Mouse (Mus musculus) G1E (cell line): ENCODE measurements around the gene Cdc73. TPM values are rescaled to one million over a fixed set of nuclear protein-coding genes. Genes with fewer than 3 reads are reported as not detected.
A peak's percentile ranks its signal among the peaks of the same experiment; 100 is the strongest.

Experiments
- ATAC-seq: 2 replicates; pipeline ENCODE4 v1.8.0; 2016; ENCODE audit warnings: mild to moderate bottlenecking; ENCODE audit not compliant: insufficient number of reproducible peaks, poor library complexity, low FRiP score, severe bottlenecking; ENCODE audit errors: extremely low read depth
- DNase-seq: peaks from one replicate; pipeline ENCODE4 v3.0.0; 2012; ENCODE audit warnings: low spot score
- H3K27me3 ChIP-seq: 2 replicates; pipeline ENCODE4 v1.6.1; 2012; ENCODE audit warnings: mild to moderate bottlenecking, low read length, inconsistent platforms; ENCODE audit not compliant: insufficient read depth
- H3K36me3 ChIP-seq: replicated peaks from 2 replicates; pipeline ENCODE3; 2012; ENCODE audit warnings: mild to moderate bottlenecking, inconsistent platforms
- H3K4me1 ChIP-seq: 2 replicates; pipeline ENCODE4 v1.6.1; 2012; ENCODE audit warnings: low read depth, low read length, inconsistent platforms, mixed read lengths; ENCODE audit not compliant: insufficient read depth
- H3K4me3 ChIP-seq: 2 replicates; pipeline ENCODE4 v1.5.1; 2012; ENCODE audit warnings: low read depth, mild to moderate bottlenecking, inconsistent platforms, low read length, moderate library complexity, mixed read lengths
- H3K9me3 ChIP-seq: replicated peaks from 2 replicates; pipeline ENCODE4 v1.6.1; 2012; ENCODE audit warnings: inconsistent platforms
- CTCF ChIP-seq: IDR thresholded peaks from 2 replicates; pipeline ENCODE4 v1.5.1; 2012; ENCODE audit warnings: low read depth, low read length, inconsistent platforms, mixed read lengths
- GATA1 ChIP-seq: IDR thresholded peaks from 2 replicates; pipeline ENCODE4 v1.6.1; 2012; ENCODE audit warnings: borderline replicate concordance, low read length, inconsistent platforms, mixed read lengths
- GATA2 ChIP-seq: IDR thresholded peaks from 2 replicates; pipeline ENCODE4 v1.6.1; 2012; ENCODE audit warnings: low read depth, low read length, inconsistent platforms, borderline replicate concordance
- POLR2AphosphoS5 ChIP-seq: IDR thresholded peaks from 2 replicates; pipeline ENCODE4 v1.6.1; 2012; ENCODE audit warnings: low read depth, low read length, inconsistent platforms; ENCODE audit not compliant: insufficient replicate concordance
- TAL1 ChIP-seq: conservative IDR thresholded peaks from 2 replicates; pipeline ENCODE4 v1.6.1; 2012; ENCODE audit warnings: low read depth, low read length, inconsistent platforms, mixed read lengths
- polyA plus RNA-seq: library from polyadenylated mRNA; stranded (reverse); fragments of >175 nt; gene quantifications from 2 replicates; pipeline ENCODE4 v1.2.3, GENCODE M21; 2012
- total RNA-seq, 2 experiments: library from RNA; stranded (forward) in 1 of 2; stranded (reverse) in 1 of 2; fragments of 200-1000 nt in 1 of 2; fragments of >200 nt in 1 of 2; fragmentation: Nextera tagmentation in 1 of 2; gene quantifications; 2 replicates each; pipeline ENCODE4 v1.2.3; 2014 to 2017

Cdc73 gene
- total RNA-seq (2014; fragmentation: Nextera tagmentation) (263 and 288 TPM in 2 replicates), total RNA-seq (2017) (21.5 and 29.0 TPM in 2 replicates), polyA plus RNA-seq (13.0 and 14.2 TPM in 2 replicates)

- no peak for TF ChIP-seq GATA2
- TF ChIP-seq CTCF, result peak; percentile 85; the same call in 1 of the 2 replicates
- TF ChIP-seq GATA1, result no peak
- no peak for TF ChIP-seq POLR2AphosphoS5
- no peak for TF ChIP-seq TAL1
- DNase-seq, result peak; percentile 94
Observed at GRCm38 (mm10) chr1:143702741-143703262, at the start of gene Cdc73. Gene Cdc73 (minus strand): TSS chr1:143702893.

DNA sequence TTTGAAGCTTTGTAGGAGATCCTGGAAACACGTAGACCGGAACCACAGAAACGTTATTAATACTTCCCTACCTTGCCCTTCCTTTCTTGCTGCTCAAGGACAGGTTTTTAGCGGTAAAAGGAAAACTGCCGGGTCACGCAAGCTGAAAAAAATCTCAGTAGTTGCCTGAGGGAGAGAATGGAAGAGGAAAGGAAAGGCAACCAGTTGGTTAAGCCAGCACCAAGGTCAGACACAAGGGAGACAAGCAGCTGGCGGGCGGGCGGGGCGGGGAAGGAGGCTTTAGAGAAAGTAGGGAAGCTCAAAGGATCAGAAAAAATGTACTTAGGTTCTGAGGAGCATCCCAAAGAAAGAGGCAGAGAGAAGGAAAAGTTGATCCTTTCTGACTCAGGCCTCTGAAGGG, 43.2 kb upstream of the Cdc73 start:
- ATAC-seq (no peak), DNase-seq (no peak)
- H3K9me3 ChIP-seq, result no peaks in the 10 kb centered on the region
- H3K27me3 ChIP-seq, result no peaks in the 10 kb centered on the region
- H3K4me1 ChIP-seq, result peaks cover 17% of the 10 kb centered on the region
- H3K4me3 ChIP-seq, result no peak overlapping the region
- H3K36me3 ChIP-seq, result peaks cover 76% of the 10 kb centered on the region
- TF ChIP-seq GATA1 (no peak), GATA2 (no peak), CTCF (no peak), TAL1 (no peak), POLR2AphosphoS5 (no peak)

More at GRCm38 (mm10) chr1:143702741-143703262, at the start of gene Cdc73:
- peaks cover 30% of the 10 kb centered on the region for H3K4me1 ChIP-seq
- H3K4me3 ChIP-seq, result peak within 1 kb of the TSS; percentile 88
- ATAC-seq, result peak; percentile 79
- no peaks in the 10 kb centered on the region for H3K27me3 ChIP-seq
- H3K36me3 ChIP-seq, result peaks cover 14% of the 10 kb centered on the region
- H3K9me3 ChIP-seq, result no peaks in the 10 kb centered on the region

DNA sequence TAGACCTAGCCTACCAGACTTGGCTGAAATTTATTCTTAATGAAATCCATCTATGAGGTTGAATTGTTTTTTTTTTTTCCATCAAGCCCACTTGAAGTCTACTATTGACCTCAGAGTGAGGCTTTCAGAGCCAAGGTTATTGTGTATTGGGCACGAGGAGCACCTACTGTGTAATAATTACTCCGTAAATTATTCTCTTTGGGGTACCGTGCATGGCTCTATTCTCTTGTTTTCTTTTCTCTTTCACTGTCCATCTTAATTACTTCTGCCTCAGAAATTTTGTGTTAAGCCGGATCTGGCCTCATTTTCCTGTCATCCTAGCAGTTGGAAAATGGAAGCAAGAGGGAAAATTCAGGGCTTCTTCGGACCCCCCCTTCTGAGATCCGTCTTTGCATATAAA, 39.5 kb upstream of the Cdc73 start:
- Histone ChIP-seq H3K36me3 (peaks cover 57% of the 10 kb centered on the region), H3K4me3 (no peak overlapping the region), H3K4me1 (peaks cover 38% of the 10 kb centered on the region), H3K27me3 (no peaks in the 10 kb centered on the region), H3K9me3 (no peaks in the 10 kb centered on the region)
- DNase-seq, result no peak
- TF ChIP-seq GATA2, result no peak
- TF ChIP-seq POLR2AphosphoS5, result no peak
- TF ChIP-seq TAL1, result no peak
- TF ChIP-seq CTCF, result no peak
- TF ChIP-seq GATA1, result no peak
- ATAC-seq, result no peak

DNA sequence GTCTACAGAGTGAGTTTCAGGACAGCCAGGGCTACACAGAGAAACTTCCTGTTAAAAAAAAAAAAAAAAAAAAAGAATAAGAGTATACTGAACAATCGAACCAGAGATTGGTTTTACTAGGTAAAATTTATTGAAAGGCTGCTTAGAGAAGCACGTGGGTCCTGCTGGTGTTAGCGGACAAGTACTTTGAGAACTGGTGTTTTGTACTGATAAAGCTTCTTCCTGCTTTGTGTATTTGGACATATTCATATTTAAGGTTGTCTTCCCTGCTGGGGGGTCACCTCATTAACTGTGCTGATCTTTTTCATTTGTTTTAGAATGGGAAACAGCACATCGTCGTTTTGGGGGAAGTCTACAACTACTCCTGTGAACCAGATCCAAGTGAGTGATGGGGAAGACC, 38.6 kb upstream of the Cdc73 start:
- ATAC-seq (no peak), DNase-seq (no peak)
- Histone ChIP-seq H3K27me3 (no peaks in the 10 kb centered on the region), H3K36me3 (peaks cover 48% of the 10 kb centered on the region), H3K4me1 (peaks cover 42% of the 10 kb centered on the region), H3K9me3 (no peaks in the 10 kb centered on the region), H3K4me3 (no peak overlapping the region)
- no peak for TF ChIP-seq POLR2AphosphoS5

DNA sequence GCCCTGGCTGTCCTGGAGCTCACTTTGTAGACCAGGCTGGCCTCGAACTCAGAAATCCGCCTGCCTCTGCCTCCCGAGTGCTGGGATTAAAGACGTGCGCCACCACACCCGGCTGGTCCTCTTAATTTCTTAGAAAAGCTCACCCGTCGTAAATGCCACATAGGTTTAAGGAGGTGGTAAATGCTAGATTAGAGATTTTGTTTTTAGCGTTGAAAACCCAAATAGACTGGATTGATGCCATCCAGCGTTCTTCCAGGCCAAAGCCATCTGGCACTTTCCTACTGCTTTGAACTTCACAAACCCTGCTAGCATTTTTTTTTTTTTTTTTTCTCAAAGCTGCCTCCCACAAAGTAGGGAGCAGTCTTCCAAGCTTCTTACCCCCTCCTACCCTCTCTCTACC, 37.9 kb upstream of the Cdc73 start:
- ATAC-seq (no peak), DNase-seq (no peak)
- TF ChIP-seq POLR2AphosphoS5, result no peak
- no peak for TF ChIP-seq GATA2
- TF ChIP-seq GATA1, result no peak
- TF ChIP-seq TAL1, result no peak
- no peak for TF ChIP-seq CTCF
- peaks cover 40% of the 10 kb centered on the region for H3K36me3 ChIP-seq
- no peaks in the 10 kb centered on the region for H3K27me3 ChIP-seq
- no peak overlapping the region; the same call in 1 of the 2 replicates for H3K4me3 ChIP-seq
- H3K4me1 ChIP-seq, result peaks cover 42% of the 10 kb centered on the region
- no peaks in the 10 kb centered on the region for H3K9me3 ChIP-seq

DNA sequence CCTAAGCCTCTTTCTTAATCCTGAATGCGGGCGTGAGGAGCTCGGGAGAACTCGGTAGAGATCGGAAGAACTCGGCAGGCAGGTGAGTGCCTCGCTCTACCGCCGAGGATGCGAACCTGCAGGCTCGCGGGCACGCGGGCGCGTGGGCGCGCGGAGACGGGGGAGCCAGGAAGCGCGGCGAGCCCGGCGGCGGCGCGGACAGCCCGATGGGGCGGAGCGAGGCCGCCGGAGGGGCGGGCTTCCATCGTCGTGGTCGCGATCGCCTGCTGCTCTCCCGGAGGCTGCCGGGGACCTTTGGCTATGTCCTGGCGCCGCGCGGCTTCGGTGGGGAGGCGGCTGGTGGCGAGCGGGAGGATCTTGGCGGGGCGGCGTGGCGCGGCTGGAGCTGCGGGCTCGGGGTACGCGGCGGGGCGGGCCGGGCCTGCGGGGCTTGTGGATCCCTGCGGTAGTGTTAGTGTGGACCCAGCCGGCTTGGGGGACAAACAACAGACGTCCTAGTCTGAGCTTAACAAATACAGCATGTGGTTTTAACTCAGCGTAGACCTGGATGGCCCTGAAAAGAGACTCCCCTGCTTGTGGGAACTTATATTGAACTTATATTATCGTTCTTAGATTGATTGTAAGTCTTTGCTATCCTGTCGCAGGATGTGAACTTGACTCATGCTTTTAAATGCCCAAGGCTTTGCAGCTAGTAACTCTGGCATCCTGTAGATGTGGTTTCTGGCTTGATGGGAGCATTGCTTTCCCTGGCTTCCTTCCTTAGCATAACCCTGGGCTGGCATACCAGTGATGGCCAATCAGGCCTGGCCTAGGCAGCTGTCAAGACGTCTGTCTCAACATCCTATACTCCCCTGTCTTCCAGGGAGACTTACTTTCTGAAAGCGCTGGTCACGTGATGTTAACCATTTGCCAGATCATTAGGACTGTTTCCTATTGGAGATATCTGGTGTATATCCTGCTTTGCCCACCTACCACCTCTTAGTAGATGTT, 37.0 kb upstream of the Cdc73 start:
- DNase-seq (peak; percentile 94), ATAC-seq (peak; percentile 77)
- no peaks in the 10 kb centered on the region for H3K27me3 ChIP-seq

More for the DNA sequence above, 37.0 kb upstream of the Cdc73 start:
- Histone ChIP-seq H3K4me3 (peak overlapping the region; percentile 77), H3K4me1 (peaks cover 42% of the 10 kb centered on the region), H3K9me3 (no peaks in the 10 kb centered on the region), H3K36me3 (peaks cover 31% of the 10 kb centered on the region)
- TF ChIP-seq GATA1, result no peak
- TF ChIP-seq GATA2, result no peak
- TF ChIP-seq POLR2AphosphoS5, result no peak
- TF ChIP-seq TAL1, result no peak
- no peak for TF ChIP-seq CTCF
